Mouse (Mus musculus) spleen, adult 2 months (tissue): Measurements from ENCODE around the gene Acp6. TPM values are rescaled to one million over a fixed set of nuclear protein-coding genes. Genes with fewer than 3 reads are reported as not detected.
A peak's percentile ranks its signal among the peaks of the same experiment; 100 is the strongest.
"Not testable (repeated sequence)": the region's sequence is repeated elsewhere in the genome, so short reads cannot be mapped to it uniquely, and the experiment has no call there.

Experiments
- DNase-seq, 2 experiments: peaks; one replicate each; pipeline versions ENCODE4 v3.0.0 to v3.0.0-alpha.2; 2012 to 2021; ENCODE audit warnings: low spot score in 2 of 2, low read depth in 1 of 2
- H3K27ac ChIP-seq: fragments of 200-500 bp; 2 replicates; pipeline ENCODE4 v1.5.1; 2012; ENCODE audit warnings: low read length, inconsistent platforms; ENCODE audit not compliant: insufficient read depth
- H3K27me3 ChIP-seq: fragments of 200-500 bp; 2 replicates; pipeline ENCODE4 v1.6.1; 2012; ENCODE audit warnings: mild to moderate bottlenecking, moderate library complexity, low read length, inconsistent platforms; ENCODE audit not compliant: control insufficient read depth, insufficient read depth
- H3K36me3 ChIP-seq: fragments of 200-500 bp; 2 replicates; pipeline ENCODE4 v1.6.1; 2012; ENCODE audit warnings: mild to moderate bottlenecking, low read length, inconsistent platforms; ENCODE audit not compliant: control insufficient read depth, insufficient read depth
- H3K4me1 ChIP-seq: fragments of 200-500 bp; 2 replicates; pipeline ENCODE4 v1.6.1; 2011; ENCODE audit warnings: inconsistent platforms; ENCODE audit not compliant: control insufficient read depth, insufficient read depth, insufficient read length
- H3K4me3 ChIP-seq: fragments of 200-500 bp; 2 replicates; pipeline ENCODE4 v1.5.1; 2011; ENCODE audit warnings: mild to moderate bottlenecking, inconsistent platforms; ENCODE audit not compliant: insufficient read depth, insufficient read length; ENCODE audit errors: extremely low read depth
- CTCF ChIP-seq: fragments of 200-500 bp; IDR thresholded peaks from 2 replicates; pipeline ENCODE4 v1.5.1; 2011; ENCODE audit warnings: mild to moderate bottlenecking, inconsistent platforms; ENCODE audit not compliant: insufficient read depth, insufficient read length, insufficient replicate concordance; ENCODE audit errors: extremely low read depth
- POLR2A ChIP-seq: fragments of 200-500 bp; IDR thresholded peaks from 2 replicates; pipeline ENCODE4 v1.6.1; 2011; ENCODE audit warnings: low read depth, low read length, inconsistent platforms
- whole genome bisulfite sequencing: fragments of 180-500 bp; shearing (Covaris S2); methylation state at CpG from one replicate; pipeline ENCODE4 v1.1.7; 2018; 5-methylcytosine and 5-hydroxymethylcytosine counted together
- polyA plus RNA-seq: library from polyadenylated mRNA; depleted of rRNA; stranded (reverse); fragments of >200 nt; gene quantifications from 2 replicates; pipeline ENCODE4 v1.2.3, GENCODE M21; 2012; rRNA removed

Acp6 gene
- polyA plus RNA-seq, result 21.8 and 26.9 TPM in 2 replicates

- under 1% methylated on average over 54 of the region's 54 CpGs for WGBS
- peak within 1 kb of the TSS; percentile 81 for H3K4me3 ChIP-seq
- no peak for TF ChIP-seq CTCF
- peak; percentile 4 for TF ChIP-seq POLR2A
- peak; percentile 82 to 91 for DNase-seq
- no peaks in the 10 kb centered on the region; the same call in 1 of the 2 replicates for H3K4me1 ChIP-seq
- H3K27ac ChIP-seq, result peak within 1 kb of the TSS; percentile 57
- H3K27me3 ChIP-seq, result no peaks in the 10 kb centered on the region
- H3K36me3 ChIP-seq, result no peaks in the 10 kb centered on the region; the same call in 1 of the 2 replicates
Observed at GRCm38 (mm10) chr3:97158611-97159508, at the start of gene Acp6. TSS of gene Acp6 (plus strand) at chr3:97158777.

GRCm38 (mm10) chr3:97117511-97117910 lies 41.1 kb upstream of the Acp6 start:
- Histone ChIP-seq H3K27me3 (no peaks in the 10 kb centered on the region), H3K27ac (no peak overlapping the region), H3K4me1 (no peaks in the 10 kb centered on the region), H3K4me3 (no peak overlapping the region), H3K36me3 (no peaks in the 10 kb centered on the region)
- no peak for TF ChIP-seq POLR2A
- TF ChIP-seq CTCF, result no peak
- 96% methylated on average over 6 of the region's 6 CpGs for WGBS
- no peak for DNase-seq

DNA sequence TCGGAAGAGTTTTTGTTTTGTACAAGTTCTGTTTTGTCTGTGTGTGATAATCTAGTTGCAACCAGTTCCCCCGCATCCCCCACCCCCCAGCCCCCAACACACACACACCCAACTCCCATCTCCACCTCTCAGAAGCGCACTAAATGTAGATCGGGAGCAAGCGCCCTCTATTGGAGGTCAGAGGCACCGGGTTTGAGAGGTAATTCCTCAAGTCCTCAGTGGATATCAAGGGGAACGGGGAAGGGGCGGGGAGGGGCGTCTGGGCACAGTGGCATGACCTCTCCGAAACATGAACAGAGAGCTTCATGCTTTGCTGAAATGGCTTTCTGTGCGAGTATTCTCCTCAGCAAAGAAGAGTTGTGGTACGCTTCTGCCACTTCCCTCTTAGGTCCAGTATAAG lies 40.3 kb upstream of the Acp6 start:
- H3K36me3 ChIP-seq, result no peaks in the 10 kb centered on the region
- H3K4me1 ChIP-seq, result no peaks in the 10 kb centered on the region
- 79% methylated on average over 12 of the region's 12 CpGs for WGBS
- no peak for DNase-seq
- no peaks in the 10 kb centered on the region for H3K27me3 ChIP-seq
- TF ChIP-seq CTCF, result no peak
- no peak for TF ChIP-seq POLR2A
- H3K4me3 ChIP-seq, result no peak overlapping the region
- no peak overlapping the region for H3K27ac ChIP-seq

- Histone ChIP-seq H3K4me3 (0 out of 2 replicates have a peak overlapping the region, but pooled peaks have one; percentile 12), H3K4me1 (no peaks in the 10 kb centered on the region; the same call in 1 of the 2 replicates), H3K36me3 (no peaks in the 10 kb centered on the region), H3K27ac (no peak overlapping the region), H3K27me3 (no peaks in the 10 kb centered on the region)
- TF ChIP-seq CTCF (no peak), POLR2A (peak; percentile 5; the same call in 1 of the 2 replicates)
- DNase-seq, result peak; percentile 52 to 68
- 2% methylated on average over 7 of the region's 7 CpGs for WGBS
Observed at GRCm38 (mm10) chr3:97124193-97124592, 34.4 kb upstream of the Acp6 start.

- no peak overlapping the region for H3K4me3 ChIP-seq
- no peaks in the 10 kb centered on the region for H3K36me3 ChIP-seq
- TF ChIP-seq CTCF (no peak), POLR2A (no peak)
- no peaks in the 10 kb centered on the region for H3K27me3 ChIP-seq
- WGBS, result 87% methylated on average over 4 of the region's 4 CpGs
- DNase-seq, result no peak
- no peak overlapping the region for H3K27ac ChIP-seq
- H3K4me1 ChIP-seq, result no peaks in the 10 kb centered on the region; the same call in 1 of the 2 replicates
Observed at GRCm38 (mm10) chr3:97129410-97129809, 29.2 kb upstream of the Acp6 start.

DNA sequence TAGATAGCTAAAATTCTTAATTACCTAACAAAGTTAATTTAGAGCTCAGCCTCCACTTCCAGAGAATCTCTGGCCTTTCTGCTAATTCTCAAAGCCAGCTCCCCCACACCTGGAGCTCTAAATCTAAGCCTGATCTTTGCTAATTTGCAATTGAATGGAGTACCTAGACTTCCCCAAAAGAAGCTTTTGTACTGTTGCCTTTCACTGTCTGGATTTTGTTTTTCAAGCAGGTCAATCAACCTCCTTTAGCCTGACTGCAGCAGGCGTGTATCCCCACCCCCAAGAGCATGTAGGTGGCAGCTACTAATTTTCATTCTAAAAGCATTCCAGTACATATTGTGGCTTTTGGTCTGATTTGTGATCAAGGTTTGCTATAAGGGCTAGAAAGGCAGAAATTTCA lies 20.9 kb upstream of the Acp6 start:
- H3K27me3 ChIP-seq, H3K4me1 ChIP-seq, H3K4me3 ChIP-seq, H3K36me3 ChIP-seq, H3K27ac ChIP-seq, DNase-seq: not testable (repeated sequence)
- WGBS, result 93% methylated on average over 1 of the region's 1 CpGs

- H3K27ac ChIP-seq, result no peak overlapping the region
Observed at GRCm38 (mm10) chr3:97151092-97151491, 7.5 kb upstream of the Acp6 start.

More at GRCm38 (mm10) chr3:97151092-97151491, 7.5 kb upstream of the Acp6 start:
- no peak overlapping the region for H3K4me3 ChIP-seq
- no peak for DNase-seq
- H3K27me3 ChIP-seq, result no peaks in the 10 kb centered on the region
- H3K4me1 ChIP-seq, result no peaks in the 10 kb centered on the region
- TF ChIP-seq POLR2A (no peak), CTCF (no peak)
- no peaks in the 10 kb centered on the region for H3K36me3 ChIP-seq
- WGBS, result 86% methylated on average over 2 of the region's 2 CpGs
